Mouse (Mus musculus): ENCODE measurements around the gene Prss46. TPM values are rescaled to one million over a fixed set of nuclear protein-coding genes. Genes with fewer than 3 reads are reported as not detected.

Prss46 gene
- total RNA-seq (2023) = not detected

GRCm38 (mm10) chr9:110844206-110844605 lies at the start of gene Prss46:
Prss46 (plus strand) TSS chr9:110844506.

GRCm38 (mm10) chr9:110797866-110798265 lies 46.4 kb upstream of the Prss46 start, which contains the start of gene Prss42:
Prss42 (plus strand) TSS chr9:110798166.

GRCm38 (mm10) chr9:110813789-110814188 lies 30.5 kb upstream of the Prss46 start, which contains the start of gene Prss44:
Prss44 (plus strand) TSS chr9:110813994.

GRCm38 (mm10) chr9:110826390-110826789 lies 17.9 kb upstream of the Prss46 start, which contains the start of gene Prss43:
Prss43 (plus strand) TSS chr9:110826690.

GRCm38 (mm10) chr9:110834411-110834810 lies 9.9 kb upstream of the Prss46 start, which contains the start of gene Prss45:
Prss45 (plus strand) TSS chr9:110834588.

GRCm38 (mm10) chr9:110857781-110858472 lies 13.6 kb downstream of the Prss46 start, which contains the start of gene Prss50:
Prss50 (plus strand) TSS chr9:110857967.

GRCm38 (mm10) chr9:110879191-110879920 lies 35.0 kb downstream of the Prss46 start, which contains the start of gene Als2cl:
Als2cl (plus strand) TSS chr9:110879870.

GRCm38 (mm10) chr9:110879998-110880561 lies 35.8 kb downstream of the Prss46 start, which contains the start of gene Tmie:
Tmie (minus strand) TSS chr9:110880113.

Other genes with a start within 250 kb of the Prss46 start
- gene Nradd, start 220.1 kb upstream of the Prss46 start, total RNA-seq (2023) = 4.3 TPM
- gene Nbeal2, start 190.3 kb upstream of the Prss46 start, total RNA-seq (2023) = 66.0 TPM
- 81.8 TPM for gene Ccdc12, start 188.0 kb upstream of the Prss46 start, total RNA-seq (2023)
- not detected for gene Myl3, start 102.6 kb upstream of the Prss46 start, total RNA-seq (2023)
- gene Pth1r, start 97.4 kb upstream of the Prss46 start, total RNA-seq (2023) = not detected
- not detected for gene Prss42, start 46.3 kb upstream of the Prss46 start, total RNA-seq (2023)
- not detected for gene Prss44, start 30.5 kb upstream of the Prss46 start, total RNA-seq (2023)
- gene Prss43, start 17.8 kb upstream of the Prss46 start, total RNA-seq (2023) = not detected
- not detected for gene Prss45, start 9.9 kb upstream of the Prss46 start, total RNA-seq (2023)
- not detected for gene Prss50, start 13.5 kb downstream of the Prss46 start, total RNA-seq (2023)
- gene Als2cl, start 35.4 kb downstream of the Prss46 start, total RNA-seq (2023) = 375 TPM
- 17.3 TPM for gene Tmie, start 35.6 kb downstream of the Prss46 start, total RNA-seq (2023)
- 2.2 TPM for gene Fam240a, start 72.4 kb downstream of the Prss46 start, total RNA-seq (2023)
- 2.1 TPM for gene Tdgf1, start 101.7 kb downstream of the Prss46 start, total RNA-seq (2023)
- gene Lrrc2, start 107.0 kb downstream of the Prss46 start, total RNA-seq (2023) = not detected
- gene Rtp3, start 146.1 kb downstream of the Prss46 start, total RNA-seq (2023) = not detected
- 2.4 TPM for gene Ltf, start 174.8 kb downstream of the Prss46 start, total RNA-seq (2023)
- 5.2 TPM for gene Ccrl2, start 213.0 kb downstream of the Prss46 start, total RNA-seq (2023)

Measured in CD4-positive naive resting alpha-beta T cell, adult 76 days (primary cell).